Mouse (Mus musculus) cerebellum, adult (tissue): Measurements from ENCODE around the gene Krtap5-4.
A peak's percentile ranks its signal among the peaks of the same experiment; 100 is the strongest.
"Not testable (repeated sequence)": the region's sequence is repeated elsewhere in the genome, so short reads cannot be mapped to it uniquely, and the experiment has no call there.

Experiments
- ATAC-seq: cut with Nextera tagmentation; 2 replicates; pipeline ENCODE4 v1.9.2; 2017; ENCODE audit warnings: mild to moderate bottlenecking, moderate library complexity, mixed read lengths; ENCODE audit not compliant: insufficient number of reproducible peaks, low FRiP score, low TSS enrichment

The Krtap5-4 gene

DNA sequence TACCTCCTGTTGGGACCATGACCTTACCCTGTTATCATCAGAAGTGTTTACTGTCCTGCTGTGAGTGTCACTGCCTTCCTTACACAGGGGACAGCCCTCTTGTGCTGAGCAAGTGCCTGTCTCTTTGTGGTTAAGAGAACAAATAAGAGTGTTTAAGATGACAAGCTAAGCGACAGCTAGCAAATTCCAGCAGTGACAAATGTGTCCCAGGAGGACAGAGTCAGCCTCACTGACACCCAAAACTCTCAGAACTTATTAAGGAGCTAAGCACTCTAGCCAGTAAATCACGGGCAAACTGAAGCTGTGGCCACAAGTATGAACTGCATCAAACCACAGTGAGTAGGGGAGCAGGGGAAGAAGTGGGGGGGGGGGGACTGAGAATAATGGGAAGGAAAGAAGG, 17.6 kb downstream of the Krtap5-4 start:
- no peak for ATAC-seq

DNA sequence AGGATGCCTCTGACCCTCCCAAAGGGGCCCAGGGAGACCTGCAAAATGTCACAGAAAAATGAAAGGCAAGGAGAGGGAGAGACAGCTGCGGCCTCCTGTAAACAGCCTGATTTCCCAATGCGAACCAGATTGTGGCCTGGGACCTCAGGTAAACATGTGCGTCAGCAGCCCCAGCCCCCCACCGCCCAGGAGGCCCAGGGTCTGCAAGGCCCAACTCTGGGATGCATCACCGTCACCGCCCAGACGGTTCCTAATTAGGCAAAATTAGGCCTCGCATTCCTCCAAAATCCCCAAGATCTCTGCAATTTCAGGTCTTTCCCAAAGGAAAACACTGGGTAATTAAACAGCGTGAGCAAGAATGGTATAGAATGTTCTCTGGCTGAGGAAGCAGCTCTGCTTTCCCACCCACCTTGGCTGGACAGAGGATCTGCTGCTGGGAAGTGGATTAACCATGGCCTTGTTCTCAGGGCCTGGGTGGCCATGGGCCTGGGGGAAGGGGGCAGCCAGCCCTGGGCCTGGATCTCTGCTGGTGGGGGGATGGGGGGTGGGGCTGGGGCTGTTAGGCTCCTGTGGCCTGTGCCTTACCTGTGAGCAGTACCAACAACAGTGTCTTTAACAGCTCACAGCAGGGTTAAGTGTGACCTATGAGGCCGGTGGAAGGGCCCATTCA, 18.4 kb downstream of the Krtap5-4 start:
- ATAC-seq = not testable (repeated sequence)

DNA sequence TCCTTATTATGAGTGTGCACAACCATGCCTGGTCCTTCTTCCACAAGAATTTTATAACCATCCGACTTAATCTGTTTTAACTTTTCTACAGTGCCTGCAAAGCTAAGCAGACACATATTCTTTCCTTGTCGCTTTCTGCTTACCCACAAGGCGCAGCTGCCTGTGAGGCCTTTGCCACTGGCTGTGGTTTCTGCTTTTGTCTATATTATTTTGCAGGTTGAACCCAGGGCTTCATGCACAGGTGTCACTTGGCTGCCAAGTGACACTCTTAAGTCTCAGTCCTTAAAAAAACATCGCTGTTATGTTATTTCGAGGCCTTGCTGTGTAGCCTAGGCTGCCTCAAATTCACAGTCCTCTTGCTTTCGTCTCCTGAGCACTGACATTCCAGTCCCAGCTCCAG, 19.3 kb downstream of the Krtap5-4 start:
- ATAC-seq = no peak

DNA sequence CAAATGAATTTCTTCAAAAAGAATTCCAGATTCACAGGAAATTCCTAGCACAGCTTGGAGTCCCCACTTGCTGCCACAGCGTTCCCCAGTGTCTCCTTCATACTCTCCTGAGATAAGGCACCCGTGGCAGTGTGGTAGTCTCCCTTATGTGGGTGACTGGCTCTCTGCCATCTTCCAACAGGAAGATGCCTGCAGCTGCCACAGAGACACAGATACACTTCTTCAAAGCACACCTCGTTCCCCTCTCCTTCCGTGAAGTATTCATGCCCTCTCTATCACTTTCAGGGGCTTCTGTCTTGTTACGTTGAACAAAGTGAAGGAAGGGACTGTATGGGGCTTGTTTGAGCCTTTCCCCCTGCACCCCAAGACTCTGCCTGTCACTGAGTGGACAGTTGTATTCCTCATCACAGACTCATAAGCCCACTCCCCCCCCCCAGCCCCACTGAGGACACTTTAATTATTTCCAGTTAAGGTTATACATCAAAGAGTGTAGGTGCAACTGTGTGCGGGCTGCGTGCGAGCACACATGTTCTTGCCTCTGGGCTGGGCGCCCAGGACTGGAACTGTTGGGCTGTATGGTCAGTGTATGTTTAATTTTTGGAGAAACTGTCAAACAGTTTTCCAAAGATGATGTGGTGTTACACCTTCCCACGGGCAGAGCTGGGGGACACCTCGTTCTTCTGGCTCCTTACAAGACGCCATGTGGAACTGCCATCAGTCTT, 20.2 kb downstream of the Krtap5-4 start:
- ATAC-seq = no peak

DNA sequence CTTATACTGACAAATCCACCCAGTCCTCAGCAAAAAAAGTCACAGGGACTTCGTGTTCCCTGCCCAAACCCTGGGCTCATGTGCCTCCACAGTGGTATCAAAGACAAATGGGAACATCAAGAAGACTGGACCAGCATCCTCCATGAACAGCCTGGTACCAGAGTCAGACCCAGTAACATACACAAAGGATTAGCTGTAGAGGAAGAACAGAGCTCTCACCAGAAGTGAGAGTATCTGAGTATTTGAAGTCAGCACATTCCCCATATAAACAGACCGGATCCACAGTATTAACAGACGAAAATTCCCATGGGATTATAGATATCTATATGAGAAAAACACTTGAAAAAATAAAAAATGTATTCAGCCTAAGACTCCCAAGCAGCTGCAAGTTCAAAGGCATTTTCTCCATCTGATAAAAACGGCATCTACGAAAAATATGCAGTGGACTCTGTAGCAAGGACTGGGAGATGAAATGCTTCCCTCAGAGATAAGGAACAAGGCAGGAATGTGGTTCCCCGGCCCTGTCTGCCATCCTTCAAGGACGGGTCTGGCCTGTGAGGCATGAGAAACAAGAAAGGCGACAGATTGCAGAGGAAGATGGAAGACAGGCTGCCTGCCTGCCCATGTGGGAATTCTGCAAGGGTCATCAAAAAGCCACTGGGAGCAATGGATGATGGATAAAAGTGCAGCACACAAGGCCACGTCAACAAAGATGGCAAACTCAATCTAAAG, 23.5 kb downstream of the Krtap5-4 start:
- no peak for ATAC-seq

DNA sequence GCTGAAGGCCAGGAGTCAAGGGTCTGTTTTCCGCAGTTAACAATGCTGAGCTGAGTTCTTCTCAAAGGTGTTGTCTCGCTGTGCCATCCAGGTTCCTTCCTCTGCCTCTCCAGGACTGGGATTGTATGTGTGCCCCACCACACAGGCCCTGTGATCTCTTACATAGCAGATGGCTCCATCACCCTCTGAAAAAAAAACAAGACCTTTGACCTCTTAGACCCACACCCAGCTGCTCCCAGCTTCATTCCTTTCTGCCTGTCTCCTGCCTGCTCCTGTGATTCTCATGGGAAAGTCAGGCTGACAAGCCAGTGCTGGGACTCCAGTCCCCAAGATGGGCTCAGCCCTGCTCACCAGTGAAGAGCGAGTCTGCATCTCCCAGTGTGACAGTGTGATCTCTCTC, 25.2 kb downstream of the Krtap5-4 start:
- no peak for ATAC-seq

DNA sequence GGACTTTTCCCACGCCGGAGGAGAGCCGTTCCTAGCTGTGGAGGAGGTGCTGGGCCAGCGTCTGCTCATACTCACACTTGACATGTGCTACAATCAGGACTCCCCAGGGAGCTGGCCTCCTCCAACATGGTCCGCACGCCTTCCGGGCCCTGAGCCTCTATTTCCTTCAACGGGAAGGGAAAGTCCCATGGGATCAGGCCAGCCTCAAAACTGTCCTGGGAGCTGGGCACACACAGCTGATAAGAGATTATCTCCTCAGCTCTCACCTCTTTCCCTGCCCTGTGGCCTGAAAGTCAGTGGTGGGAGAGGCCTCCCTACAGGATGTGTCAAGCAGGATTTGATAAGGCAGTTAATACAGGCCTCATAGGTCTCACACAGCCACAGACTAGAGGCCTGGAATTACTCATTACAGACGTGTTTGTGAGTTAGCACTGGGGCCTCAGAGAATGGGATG, 26.9 kb downstream of the Krtap5-4 start:
- ATAC-seq = no peak

DNA sequence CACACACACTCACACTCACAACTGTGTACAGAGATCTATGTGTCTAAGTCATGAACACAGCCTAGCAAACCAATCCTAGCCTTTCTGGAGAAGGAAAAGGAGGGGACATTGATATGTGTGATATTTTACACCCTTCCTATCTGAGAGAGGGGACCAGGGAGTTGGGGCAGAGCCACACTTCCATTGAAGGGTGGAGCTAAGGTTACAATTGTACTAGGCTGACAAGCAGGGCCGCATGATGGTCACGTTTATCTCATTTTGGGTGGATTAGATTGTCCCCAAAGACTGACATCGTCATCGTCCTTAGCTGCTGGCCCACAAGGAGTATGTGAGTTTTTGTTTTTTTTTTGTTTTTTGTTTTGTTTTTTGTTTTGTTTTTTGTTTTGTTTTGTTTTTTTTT, 27.9 kb downstream of the Krtap5-4 start:
- no peak for ATAC-seq

DNA sequence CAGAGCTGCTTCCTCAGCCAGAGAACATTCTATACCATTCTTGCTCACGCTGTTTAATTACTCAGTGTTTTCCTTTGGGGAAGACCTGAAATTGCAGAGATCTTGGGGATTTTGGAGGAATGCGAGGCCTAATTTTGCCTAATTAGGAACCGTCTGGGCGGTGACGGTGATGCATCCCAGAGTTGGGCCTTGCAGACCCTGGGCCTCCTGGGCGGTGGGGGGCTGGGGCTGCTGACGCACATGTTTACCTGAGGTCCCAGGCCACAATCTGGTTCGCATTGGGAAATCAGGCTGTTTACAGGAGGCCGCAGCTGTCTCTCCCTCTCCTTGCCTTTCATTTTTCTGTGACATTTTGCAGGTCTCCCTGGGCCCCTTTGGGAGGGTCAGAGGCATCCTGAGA, 29.4 kb downstream of the Krtap5-4 start:
- not testable (repeated sequence) for ATAC-seq

DNA sequence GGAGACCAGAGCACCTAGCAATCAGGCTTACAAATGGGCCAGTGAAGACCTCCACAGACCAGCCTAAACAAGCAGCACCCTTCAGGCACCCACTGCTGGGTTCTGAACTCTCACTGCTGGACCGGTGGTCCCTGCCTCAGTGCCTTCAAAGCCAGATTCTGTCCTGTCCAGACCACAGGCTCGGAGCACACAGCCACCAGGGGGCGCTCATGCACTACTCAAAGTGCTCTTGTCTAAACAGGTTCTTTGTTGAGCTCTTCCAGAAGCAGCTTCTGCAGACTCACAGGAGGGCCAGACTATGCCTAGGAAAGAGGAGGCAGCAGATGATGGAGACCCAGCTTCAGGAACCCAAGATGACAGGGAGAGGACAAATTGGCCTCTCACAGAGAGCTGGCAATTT, 30.9 kb downstream of the Krtap5-4 start:
- ATAC-seq = peak; percentile 75; the same call in 1 of the 2 replicates

DNA sequence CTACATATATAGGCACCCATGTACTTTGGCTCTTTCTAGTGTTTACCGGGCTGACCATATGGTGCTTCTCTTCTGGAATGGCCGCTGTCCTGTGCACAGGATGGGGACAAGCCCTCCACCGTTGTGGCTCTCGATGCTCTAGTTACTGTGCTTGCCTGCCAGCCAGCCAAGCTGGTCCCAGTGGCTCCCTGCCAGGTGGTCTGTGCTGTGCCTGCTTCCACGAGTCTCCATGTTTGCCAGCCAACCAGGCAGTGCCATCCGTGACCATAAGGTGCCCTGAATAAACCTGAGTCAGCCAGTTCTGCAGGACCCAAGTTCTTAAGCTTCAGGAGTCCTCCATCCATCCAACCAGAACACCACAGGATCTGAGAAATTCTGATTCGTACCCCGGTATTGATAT, 31.8 kb downstream of the Krtap5-4 start:
- ATAC-seq = peak; percentile 78; the same call in 1 of the 2 replicates

DNA sequence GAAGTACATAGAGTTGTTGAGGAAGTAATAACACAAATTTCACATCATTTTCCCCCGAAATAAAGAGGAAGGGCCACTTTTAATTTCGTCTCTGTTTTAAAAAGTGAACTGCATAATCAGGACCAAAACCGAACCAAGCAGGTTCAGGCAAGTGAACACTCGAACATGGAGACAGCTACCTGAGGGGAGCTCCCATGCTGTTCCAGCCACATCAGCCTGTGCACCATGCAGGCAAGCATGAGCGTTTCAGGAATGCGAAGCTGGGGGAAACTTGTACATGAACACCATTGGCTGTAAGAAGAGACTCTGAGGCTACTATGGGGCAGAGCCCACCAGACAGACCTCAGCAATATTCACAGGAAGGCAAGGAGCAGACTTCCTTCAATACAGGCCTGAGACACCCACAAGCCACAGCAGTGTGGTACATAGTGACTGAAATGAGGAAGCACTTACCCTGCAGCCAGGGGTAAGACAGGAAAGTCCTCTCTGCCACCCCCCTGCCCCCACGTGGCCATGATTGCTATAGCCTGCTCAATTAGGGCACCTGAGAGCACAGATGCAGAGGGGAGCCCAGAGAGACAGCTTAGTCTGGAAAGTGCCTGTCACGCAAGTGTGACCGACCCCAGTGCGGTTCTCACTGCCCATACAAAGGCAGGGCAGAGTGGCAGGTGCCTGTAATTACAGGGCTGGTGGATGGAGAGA, 37.1 kb downstream of the Krtap5-4 start:
- ATAC-seq = no peak

DNA sequence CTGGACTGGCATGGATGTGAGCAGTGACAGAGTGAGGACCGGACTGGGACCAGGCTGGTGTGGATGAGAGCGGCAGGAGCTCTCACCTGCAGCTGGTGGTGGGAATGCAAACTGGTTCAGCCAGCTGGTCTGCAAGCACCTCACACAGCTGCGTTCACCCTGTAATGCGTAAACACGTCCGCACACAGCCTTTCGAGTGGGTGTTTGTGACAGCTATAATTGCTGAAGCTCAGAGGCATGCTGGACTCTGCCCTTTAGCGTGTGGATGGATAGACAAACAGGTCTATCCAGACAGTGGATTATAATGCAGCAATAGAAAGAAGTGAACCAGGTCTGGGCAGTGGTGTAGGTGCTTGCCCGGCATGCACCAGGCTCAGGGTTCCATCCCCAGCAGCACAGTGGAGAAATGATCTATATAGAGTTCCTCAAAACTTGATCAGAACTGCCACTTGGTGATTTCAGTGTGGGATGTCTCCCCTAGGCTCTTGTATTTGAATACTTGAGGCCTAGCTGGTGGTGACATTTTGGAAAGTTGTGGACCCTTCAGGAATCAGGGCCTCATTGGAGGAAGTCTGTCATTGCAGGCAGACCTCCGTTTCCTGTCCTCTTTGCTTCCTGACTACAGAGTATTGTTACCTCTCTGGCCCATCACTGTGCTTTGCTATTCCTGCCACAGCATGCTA, 38.4 kb downstream of the Krtap5-4 start:
- ATAC-seq = no peak

DNA sequence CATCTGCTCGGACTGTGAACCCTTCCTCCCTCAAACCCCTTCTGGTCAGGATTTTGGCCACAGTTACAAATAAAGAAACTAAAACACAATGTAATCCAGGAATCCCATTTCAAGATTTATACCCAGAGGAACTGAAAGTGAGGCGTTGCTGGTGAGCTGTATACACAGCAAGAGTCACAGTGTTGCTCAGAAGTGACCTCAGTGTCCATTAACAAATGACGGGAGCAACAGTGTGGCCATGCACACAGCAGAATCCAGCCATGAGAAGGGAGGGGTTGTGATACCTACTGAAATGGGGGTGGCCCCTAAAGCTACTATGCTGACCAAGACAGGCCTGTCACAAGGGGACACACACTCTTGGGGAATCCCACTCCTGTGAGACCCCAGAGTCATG, 38.9 kb downstream of the Krtap5-4 start:
- ATAC-seq = no peak

DNA sequence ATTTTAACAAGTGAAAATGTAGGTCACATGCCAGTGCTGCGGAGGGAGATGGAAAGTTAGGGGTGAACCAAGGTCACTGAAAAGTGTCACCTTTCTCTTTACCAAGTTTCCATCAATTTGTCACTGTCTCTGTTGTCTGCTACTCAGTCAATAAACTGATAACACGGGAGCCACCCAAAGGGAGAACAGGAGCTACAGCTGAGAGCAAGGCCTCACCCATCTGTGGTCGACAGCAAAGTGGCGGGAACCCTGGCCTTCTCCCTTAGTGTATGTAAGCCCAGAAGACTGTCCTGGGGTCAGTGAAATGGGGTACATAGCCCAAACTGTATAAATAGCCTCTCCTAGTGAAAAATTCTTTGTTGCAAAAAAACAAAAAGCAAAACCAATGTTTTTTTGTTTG, 44.2 kb downstream of the Krtap5-4 start:
- ATAC-seq = no peak

DNA sequence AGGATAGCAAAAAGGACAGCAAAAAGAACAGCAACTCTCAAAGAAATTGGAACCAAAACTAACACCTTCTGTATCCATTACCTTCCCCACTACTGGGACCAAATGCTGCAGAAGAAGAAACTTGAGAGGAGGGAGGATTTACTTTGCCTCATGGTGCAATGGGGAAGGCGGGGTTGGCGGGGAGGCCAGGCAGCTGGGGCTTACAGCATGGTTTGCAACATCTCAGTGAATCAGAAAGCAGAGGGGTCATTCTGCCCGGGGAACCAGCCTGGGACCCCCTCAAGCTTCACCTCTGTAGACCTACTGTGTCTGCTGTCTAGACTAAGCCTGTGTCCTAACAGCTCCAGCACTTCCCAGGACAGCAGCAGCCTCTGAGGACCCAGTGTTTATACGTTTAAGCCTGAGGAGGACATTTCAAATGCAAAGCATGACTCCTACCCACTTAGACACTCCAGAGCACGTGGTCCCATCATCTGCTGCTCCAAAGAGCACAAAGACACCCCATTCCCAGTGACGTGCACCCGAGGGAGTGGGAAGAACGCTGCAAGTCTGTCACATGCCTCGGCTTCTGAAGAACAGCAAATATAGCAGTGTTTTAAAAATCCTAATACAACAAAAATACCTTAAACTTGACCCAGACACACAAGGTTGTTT, 46.1 kb downstream of the Krtap5-4 start:
- ATAC-seq = no peak

DNA sequence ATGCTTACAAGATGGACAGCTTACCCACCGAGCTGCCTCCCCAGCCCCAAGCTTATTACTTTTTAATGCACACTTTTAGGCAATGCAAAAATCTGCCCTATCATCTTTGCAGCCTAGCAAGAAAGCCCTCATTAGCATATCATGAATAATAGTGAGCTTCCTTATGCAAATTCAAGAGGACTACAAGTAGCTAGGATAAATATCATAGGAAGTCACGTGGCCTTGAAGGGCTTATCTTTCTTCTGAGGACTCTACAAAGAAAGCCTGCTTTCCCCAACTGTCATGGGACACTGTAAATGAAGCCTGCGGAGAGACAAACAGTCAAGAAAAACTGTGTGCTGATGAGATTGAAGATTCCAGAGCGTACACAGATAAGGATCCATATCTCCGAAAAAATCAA, 48.2 kb downstream of the Krtap5-4 start:
- ATAC-seq = no peak

DNA sequence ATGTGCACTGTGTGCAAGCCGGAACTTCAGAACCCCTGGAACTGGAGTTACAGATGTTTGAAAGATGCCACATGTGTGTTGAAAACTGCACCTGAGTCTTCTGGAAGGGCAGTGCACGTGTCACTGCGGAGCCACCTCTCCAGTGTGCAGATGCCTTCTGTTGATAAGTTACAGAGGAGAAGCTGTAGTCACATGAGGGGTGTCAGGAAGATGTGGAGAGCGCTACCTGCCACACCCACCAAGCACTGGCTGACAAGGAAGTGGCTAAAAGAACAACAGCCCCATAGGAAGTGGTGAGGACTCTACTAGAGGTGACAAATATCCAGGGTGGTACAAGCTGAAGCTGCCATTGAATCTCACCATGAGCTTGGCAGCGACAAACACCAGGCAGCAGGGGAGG, 50.5 kb downstream of the Krtap5-4 start:
- ATAC-seq = no peak
